12 mouse cellular contexts compared by ENCODE assay signal in genomic region chr6:113929191-113929875, GRCm38 (mm10).
DNase-seq lines count a peak whose midpoint lies in the region; ATAC-seq lines count a peak whose summit lies in the region.
"Had no signal": no experiment of that assay in that cellular context is flagged by ENCODE, and none has a peak within 500 bp of the region (broad histone marks: within the 10 kb centered on the region; RNA-seq: fewer than 3 reads in every experiment).

No protein-coding gene starts in this region.

- no peaks in the 10 kb centered on the region for H3K9me3 ChIP-seq in embryonic facial prominence, embryonic 14.5 days (ENCODE audit: control insufficient read depth, low read length)
- 0 out of 2 replicates have a peak, but pooled peaks cover 2% of the 10 kb centered on the region for H3K9me3 ChIP-seq in hindbrain, embryonic 16.5 days (ENCODE audit: control insufficient read depth, low read length)
- H3K9me3 ChIP-seq: liver, embryonic 15.5 days had no signal

- no peaks in the 10 kb centered on the region for H3K36me3 ChIP-seq in embryonic facial prominence, embryonic 14.5 days (ENCODE audit: control insufficient read depth, insufficient read depth, low read length)
- H3K36me3 ChIP-seq in hindbrain, embryonic 16.5 days (ENCODE audit: control insufficient read depth, insufficient read depth, low read length) = no peaks in the 10 kb centered on the region
- H3K36me3 ChIP-seq: liver, embryonic 15.5 days had no signal

- no peaks in the 10 kb centered on the region for H3K4me1 ChIP-seq in embryonic facial prominence, embryonic 14.5 days (ENCODE audit: control insufficient read depth, insufficient read depth, low read length)
- H3K4me1 ChIP-seq in hindbrain, embryonic 16.5 days (ENCODE audit: control insufficient read depth, insufficient read depth, low read depth, low read length) = peaks cover 4% of the 10 kb centered on the region; the same call in 1 of the 2 replicates
- H3K4me1 ChIP-seq: liver, embryonic 15.5 days had no signal

- DNase-seq in frontal cortex, adult 2 months (ENCODE audit: extremely low spot score in 1 of 2, low spot score in 1 of 2) = peak; percentile 61 to 81
- no peak for DNase-seq in frontal cortex, postnatal 10 days (ENCODE audit: low spot score in 2 of 2)
- DNase-seq in retina, embryonic 14.5 days (ENCODE audit: low spot score) = peak; percentile 46
- DNase-seq in retina, postnatal 1 day = no peak
- peak; percentile 48 for DNase-seq in embryonic facial prominence, embryonic 14.5 days (ENCODE audit: low spot score)
- peak; percentile 32 for DNase-seq in right cerebral cortex, postnatal 14 days
- DNase-seq in liver = no peak
- DNase-seq: gastrocnemius, postnatal 36 days had no signal

- H3K4me2 ChIP-seq in embryonic facial prominence, embryonic 14.5 days (ENCODE audit: low read depth, low read length) = no peak overlapping the region
- H3K4me2 ChIP-seq in hindbrain, embryonic 16.5 days (ENCODE audit: low read length) = no peak overlapping the region
- H3K4me2 ChIP-seq: liver, embryonic 15.5 days had no signal

- H3K27ac ChIP-seq in embryonic facial prominence, embryonic 14.5 days (replicated peaks; ENCODE audit: low read depth, low read length) = no peak overlapping the region
- no peak overlapping the region for H3K27ac ChIP-seq in hindbrain, embryonic 16.5 days (ENCODE audit: low read depth, low read length)
- H3K27ac ChIP-seq: liver, embryonic 15.5 days; stomach, postnatal 0 days had no signal

- WGBS in embryonic facial prominence, embryonic 14.5 days = 72% methylated on average over 8 of the region's 8 CpGs
- 62% methylated on average over 8 of the region's 8 CpGs for WGBS in hindbrain, embryonic 16.5 days

- no peak overlapping the region for H3K9ac ChIP-seq in embryonic facial prominence, embryonic 14.5 days (ENCODE audit: low read depth, low read length)
- H3K9ac ChIP-seq in hindbrain, embryonic 16.5 days (ENCODE audit: low read depth, low read length) = no peak overlapping the region
- H3K9ac ChIP-seq: liver, embryonic 15.5 days had no signal

- ATAC-seq in embryonic facial prominence, embryonic 14.5 days (ENCODE audit: low read depth) = no peak
- ATAC-seq in hindbrain, embryonic 16.5 days = no peak
- ATAC-seq: inflammation-experienced regulatory T-cells, adult 6 months had no signal

- no peaks in the 10 kb centered on the region for H3K27me3 ChIP-seq in embryonic facial prominence, embryonic 14.5 days (replicated peaks; ENCODE audit: control insufficient read depth, insufficient read depth, low read length)
- H3K27me3 ChIP-seq in hindbrain, embryonic 16.5 days (replicated peaks; ENCODE audit: control insufficient read depth, insufficient read depth, low read length) = no peaks in the 10 kb centered on the region
- H3K27me3 ChIP-seq: liver, embryonic 15.5 days had no signal

- H3K4me3 ChIP-seq in embryonic facial prominence, embryonic 14.5 days (ENCODE audit: low read depth, low read length) = no peak overlapping the region
- H3K4me3 ChIP-seq in hindbrain, embryonic 16.5 days (ENCODE audit: low read length) = no peak overlapping the region
- H3K4me3 ChIP-seq: liver, embryonic 15.5 days had no signal

Comparison
In these comparisons a context has a peak if more than half of its experiments do, and no peak if none do; other contexts are left out.
1. DNase-seq: peak in frontal cortex, adult 2 months (2 of 2), retina, embryonic 14.5 days (single experiment), embryonic facial prominence, embryonic 14.5 days (single experiment) and right cerebral cortex, postnatal 14 days (single experiment); none in frontal cortex, postnatal 10 days (0 of 2), retina, postnatal 1 day (single experiment) and liver (single experiment).